Mouse (Mus musculus) left cerebral cortex, adult 9 months (tissue): ENCODE data around the gene Crybg3.
"Not testable (repeated sequence)": the region's sequence is repeated elsewhere in the genome, so short reads cannot be mapped to it uniquely, and the experiment has no call there.

Experiments
- DNase-seq, 2 experiments: peaks; one replicate each; pipeline ENCODE4 v3.0.0; 2022; ENCODE audit warnings: low spot score in 2 of 2

Gene Crybg3

DNA sequence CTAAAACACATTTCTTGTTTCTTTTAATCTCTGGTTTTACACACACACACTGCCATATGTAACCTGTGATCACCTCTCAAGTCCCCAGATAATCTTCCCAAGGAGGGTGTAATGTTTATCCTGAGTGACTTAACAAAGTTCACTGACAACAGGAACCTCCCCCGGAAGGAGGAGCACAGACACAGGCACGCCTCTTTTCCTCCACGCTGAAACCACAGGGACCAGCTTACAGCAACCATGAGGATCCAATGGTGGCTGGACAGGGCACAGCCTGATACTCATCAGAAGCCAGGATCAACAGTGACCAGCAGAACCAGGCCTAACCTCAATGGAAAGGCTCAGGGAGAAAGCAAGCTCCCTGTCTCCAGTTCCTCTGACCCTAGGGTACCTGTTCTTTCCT is 68.2 kb downstream of the Crybg3 start:
- no peak for DNase-seq

DNA sequence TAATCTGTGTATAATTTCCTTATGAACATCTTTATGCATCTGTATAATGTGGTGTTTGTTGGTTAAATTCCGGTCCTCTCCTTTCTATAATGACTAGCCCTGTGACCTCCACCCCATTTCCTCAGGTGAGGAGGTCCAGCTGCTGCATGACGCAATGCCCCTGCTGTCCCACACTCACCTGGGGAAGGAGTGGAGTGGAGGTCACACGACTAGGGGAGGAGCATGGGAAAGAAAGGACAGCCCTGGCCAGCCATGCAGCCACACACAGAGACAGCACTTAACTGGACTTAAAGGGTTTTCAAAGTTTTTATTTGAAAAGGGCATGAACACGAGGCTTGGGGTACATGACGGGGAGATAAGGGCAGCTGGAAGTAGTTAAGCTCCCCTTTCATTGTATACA is 69.5 kb downstream of the Crybg3 start:
- no peak for DNase-seq

DNA sequence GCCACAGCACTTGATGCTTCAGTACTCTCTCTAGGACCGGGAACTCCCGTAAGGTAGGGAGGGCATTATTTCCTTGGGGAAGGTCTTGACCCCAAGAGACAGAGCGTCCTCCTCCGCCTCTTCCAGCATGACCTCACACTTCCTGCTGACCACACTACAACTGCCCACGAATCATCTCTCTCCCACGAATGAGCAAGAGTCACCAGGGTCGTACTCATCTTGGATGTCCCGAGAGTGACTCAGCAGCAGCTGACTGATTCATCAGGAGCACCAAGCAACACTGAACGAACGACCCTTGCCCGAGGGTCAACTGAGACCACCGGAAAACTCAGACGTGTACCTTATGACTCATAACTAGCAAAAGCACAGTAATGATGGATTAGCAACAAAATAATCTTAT is 71.2 kb downstream of the Crybg3 start:
- DNase-seq: no peak

DNA sequence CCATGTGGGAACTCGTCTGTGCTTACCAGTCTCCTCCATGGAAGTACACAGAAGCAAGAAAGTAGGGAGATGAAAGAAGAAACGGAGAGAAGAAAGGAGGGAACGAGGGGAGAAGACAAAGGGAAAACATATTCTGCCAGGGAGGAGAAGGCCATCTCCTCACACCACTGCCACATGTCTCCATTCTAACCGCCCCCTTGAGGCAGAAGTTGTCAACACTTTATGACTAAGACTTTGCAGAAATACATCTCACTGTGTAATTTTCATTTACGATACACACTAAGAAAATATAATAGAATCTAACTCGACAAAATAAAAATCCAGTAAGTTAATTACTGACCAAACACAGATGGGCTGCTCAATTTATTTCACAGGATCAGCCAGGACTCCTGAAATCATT is 73.8 kb downstream of the Crybg3 start:
- no peak for DNase-seq

DNA sequence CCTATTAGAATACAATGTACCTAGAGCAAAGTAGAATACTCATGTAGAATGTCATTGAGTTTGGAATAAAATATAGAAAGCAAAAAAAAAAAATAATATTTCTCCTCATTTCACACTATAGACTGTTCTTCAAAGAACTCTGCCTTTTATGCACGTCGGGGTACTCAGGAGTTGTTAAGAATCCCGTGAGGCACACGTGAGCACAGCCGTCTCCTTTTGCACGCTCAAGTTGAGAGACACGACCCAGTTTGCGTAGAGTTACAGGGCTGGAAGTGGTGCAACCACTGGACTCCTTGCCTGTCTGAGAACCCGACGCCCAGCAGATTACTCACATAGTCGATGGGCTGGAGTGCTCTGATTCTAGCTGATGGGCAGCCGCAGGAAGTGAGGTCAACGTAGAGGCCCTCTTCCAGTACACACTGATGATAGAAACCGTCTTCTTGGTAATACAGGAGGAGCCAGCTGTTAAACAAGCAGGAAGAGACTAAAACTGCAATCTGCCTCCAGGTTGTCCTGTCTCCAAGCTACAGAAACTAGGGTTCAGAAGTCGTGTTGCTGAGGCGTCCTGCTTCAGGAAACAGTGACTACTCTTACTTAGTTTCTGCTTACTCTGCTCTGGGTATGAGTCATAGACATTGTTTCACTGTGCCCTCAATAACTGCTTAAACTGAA is 78.9 kb downstream of the Crybg3 start:
- DNase-seq: no peak

DNA sequence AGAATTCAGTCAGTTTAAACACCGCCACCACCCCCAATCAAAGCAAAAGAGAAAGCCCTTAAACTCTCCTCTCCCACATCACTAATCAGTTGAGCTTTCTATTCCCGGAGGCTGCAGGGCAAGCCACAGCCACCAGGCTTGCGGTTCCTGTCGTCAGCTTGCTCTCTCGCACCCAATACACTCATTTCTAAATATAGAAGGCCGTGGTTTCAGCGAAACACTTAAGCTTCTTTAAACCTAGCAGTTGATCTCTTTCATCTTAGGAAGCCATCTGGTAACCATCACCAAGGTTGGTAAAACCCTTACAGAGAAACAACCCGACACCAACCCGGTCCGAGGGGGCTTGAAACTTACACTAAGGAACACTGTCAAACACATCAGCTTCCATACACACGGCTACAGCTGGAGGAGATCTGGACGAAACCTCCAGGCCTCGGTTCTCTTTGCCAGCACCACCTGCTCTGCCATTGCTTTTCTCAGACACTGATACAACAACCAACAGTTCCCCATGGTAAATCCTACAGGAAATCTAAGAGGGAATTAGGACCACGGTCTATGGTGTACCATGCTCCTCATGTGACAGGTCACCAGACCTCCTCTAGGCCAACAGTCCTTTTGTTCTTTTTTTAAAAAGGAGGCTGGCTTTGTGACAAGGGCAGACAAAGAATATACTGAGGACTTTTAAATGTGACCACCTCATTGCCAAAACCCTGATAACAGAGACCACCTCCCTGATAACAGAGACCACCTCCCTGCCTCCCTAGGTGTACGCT is 83.1 kb downstream of the Crybg3 start:
- DNase-seq: peak in 1 of 2 experiments; percentile 4

DNA sequence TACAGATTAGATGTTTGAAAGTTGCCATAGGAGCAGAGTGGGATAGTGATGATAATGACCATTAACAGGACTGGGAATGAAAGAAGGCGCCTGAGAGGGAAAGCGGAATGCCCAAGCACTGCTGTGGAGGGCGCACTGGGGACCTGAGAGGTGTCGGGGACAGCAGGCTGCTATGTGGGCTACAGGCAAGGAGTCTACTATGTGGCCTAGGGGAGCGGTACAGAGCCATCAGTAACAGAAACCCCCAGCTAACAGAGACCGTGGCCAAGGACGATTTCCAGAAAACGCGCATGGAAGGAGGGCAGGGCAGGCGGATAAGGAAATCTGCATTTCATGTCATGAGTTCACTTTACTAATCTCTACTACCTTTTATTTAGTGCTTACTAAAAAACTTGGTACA is 83.8 kb downstream of the Crybg3 start:
- DNase-seq: no peak

DNA sequence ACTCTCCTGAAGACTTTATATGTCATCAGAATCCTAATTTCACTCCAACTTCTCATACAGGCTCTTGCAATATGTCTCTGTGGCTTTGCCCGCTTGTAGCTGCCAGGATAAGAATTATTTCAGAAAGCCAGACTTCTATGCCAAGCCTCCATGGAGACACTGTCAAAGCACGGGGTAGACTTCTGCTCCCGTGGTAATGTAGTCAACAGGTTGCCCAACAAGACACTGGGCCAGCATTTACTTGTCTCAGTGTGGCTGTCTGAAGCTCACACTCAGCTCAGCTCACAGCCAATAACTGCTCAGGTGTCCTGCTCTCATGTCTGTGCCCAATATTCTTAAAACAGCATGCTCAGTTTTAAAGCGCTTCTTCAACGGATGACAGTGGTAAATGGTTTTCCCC is 85.6 kb downstream of the Crybg3 start:
- no peak for DNase-seq

DNA sequence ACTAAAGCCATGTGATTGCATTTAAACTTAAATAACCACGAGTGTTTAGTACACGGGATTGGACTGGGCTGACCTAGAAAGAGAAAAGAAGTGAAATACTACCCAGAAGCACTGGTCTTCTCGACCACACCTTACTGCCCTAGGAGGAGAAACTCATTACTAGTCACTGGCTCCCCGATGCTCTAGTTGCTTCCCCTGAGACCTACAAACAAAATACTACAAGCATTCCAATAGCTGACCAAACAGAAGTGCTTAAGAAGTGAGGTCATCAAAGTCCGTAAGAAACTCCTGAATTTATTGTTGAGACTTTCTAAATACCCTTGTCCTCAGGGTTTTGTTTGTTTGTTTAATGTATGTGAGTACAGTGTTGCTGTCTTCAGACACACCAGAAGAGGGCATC is 90.9 kb downstream of the Crybg3 start:
- DNase-seq: no peak

DNA sequence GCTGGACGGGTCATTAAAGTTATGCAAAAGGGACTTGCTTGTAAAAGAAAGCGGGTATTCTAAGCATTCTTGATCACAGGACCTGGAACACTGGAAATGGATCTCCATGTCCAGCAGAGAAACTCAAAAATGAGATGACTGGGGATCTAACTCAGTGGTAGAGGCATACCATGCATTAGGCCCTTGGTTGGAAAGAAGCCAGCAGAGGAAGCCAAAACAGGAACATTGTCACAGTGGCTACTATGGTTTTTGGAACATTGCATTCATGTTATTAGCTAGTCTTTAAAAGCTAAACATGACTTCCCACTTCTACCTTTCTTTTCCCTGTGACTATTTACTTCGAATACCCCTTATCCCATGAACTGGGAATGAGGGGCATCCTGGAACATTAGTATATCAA is 101.6 kb downstream of the Crybg3 start:
- DNase-seq: no peak

DNA sequence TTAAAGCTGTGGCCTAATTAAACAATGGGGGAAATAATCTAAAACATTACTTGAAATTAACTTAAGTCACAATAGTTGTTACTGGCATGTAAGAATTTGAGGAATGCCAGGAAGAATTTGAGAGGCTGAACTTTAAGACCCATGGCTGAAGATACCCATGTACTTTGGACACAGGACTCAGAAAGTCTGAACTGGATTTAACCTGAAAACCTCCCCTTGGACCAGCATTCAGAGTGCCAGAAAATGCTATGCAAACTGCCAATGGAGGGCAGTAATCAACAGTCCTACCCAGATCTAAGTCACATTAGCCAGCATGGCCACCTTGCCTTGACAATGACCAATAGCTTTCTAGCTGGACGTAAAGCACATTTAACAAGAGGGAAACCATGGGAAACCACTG is 102.8 kb downstream of the Crybg3 start:
- DNase-seq: no peak

DNA sequence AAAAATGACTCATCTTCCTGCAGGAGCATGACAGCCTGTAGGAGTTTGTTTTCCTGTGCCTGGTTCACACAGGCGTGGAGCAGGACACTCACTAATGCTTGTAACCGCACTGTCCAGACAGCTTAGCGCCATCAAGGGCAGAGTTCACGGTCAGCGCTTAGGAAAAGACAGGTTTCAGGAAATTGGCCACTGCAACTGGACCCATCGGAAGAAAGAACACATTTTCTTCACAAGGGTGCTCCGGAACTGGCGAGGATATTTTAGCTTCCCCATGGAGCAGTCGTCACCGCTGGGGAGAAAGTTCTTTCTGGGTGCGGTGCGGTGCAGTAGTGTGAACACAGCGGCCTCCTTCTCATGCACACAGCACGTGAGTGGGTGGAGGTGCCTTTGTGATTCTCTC is 107.6 kb downstream of the Crybg3 start:
- DNase-seq: no peak

DNA sequence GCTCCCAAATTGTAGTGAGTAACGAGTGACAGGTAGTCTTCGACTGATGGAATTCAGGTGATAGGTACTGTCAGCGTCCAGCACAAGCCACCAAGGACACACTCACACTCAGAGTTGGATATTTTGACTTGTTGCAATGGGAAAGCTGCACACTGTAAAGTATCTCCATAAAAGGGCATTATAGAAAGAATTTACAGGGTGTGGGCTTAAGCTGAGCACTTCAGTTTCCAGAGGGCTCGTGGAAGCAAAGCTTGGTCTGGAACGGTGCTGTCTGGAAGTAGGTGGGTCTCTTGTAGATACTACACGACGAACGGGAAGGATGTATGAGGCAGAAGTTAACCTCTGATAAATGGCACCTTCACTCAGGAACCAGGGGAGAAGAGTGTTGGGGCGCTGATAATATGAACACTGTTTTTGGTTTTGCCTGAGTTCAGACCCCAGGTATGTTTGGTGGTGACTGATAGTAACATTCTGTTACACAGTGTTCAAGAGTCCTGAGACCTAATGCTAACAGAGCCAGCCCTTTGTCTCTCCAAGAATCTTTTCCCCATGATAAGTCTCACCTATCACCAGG is 112.7 kb downstream of the Crybg3 start:
- DNase-seq: no peak

DNA sequence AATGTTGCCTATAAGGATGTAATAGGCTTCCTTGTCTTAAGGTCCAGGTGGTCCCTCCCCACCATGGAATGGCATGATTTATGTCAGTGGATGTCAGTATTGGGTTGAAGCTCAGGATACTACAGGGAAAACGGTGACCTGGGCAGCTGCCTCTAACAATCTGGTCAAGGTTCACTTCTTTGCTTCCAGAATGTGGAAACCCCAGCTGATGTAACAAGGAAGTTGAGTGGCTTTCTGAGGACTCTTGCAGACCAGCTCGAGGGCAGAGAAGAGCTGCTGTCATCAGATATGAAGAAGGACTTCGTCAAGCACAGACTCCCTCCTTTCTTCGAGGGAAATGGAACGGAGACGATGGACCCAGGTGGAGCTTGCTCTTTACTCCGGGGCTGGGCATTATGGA is 113.5 kb downstream of the Crybg3 start:
- no peak for DNase-seq

DNA sequence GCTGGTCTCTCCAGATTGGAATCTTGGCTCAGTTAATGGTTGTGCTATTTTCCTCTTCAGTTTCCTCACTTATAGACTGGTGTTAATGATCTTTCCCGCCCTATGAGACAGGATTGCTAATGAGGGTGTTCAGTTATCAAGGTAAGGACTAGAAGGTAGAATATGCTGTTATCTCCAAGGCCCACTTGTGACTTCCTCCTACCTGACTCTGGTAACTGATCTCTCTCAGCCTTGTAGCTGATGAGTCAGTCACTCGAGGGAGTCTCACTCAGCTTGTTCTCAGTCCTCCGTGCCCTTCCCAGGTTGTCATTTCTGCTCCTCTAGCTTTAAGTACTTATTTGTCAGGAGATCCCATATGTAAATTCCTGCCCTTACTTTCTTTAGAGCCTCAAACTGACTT is 122.8 kb downstream of the Crybg3 start:
- no peak for DNase-seq

DNA sequence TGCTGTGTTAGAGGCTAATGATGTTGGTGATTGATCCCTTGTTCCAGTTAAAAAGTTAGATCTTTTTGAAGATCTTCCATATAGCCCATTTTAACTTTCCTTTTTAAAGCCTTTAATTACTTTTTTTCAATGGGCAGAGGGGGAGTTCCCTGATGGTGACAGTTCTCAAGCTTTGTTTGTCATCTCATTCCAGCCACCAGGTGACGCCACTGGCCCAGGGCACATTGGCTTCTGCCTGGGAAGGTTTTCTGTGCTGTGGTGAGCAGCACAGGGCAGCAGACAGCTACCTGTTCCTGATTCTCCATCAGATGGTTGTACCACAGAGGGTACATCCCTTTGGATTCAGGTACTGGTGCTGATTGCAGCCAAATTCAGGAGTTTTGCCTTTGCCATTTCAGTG is 126.0 kb downstream of the Crybg3 start:
- DNase-seq: peak in 1 of 2 experiments; percentile 58

DNA sequence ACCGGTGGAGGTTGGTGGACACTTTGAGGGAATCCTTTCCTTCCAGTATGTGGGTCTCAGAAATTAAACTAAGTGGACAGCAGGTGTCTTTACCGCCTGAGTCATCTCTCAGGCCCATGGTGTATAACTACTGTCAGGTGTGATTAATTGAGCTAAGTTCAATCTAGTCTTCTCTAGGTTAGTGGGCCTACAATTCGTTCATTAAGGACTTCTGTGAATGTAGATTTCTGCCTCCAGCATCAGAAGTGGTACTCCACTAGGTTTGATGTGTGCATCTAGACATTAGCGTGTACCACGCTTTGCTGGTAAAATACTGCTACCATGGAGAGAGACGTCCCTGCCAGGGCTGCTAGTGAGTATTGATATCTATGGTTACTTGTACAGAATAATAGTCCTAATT is 128.2 kb downstream of the Crybg3 start:
- no peak for DNase-seq

DNA sequence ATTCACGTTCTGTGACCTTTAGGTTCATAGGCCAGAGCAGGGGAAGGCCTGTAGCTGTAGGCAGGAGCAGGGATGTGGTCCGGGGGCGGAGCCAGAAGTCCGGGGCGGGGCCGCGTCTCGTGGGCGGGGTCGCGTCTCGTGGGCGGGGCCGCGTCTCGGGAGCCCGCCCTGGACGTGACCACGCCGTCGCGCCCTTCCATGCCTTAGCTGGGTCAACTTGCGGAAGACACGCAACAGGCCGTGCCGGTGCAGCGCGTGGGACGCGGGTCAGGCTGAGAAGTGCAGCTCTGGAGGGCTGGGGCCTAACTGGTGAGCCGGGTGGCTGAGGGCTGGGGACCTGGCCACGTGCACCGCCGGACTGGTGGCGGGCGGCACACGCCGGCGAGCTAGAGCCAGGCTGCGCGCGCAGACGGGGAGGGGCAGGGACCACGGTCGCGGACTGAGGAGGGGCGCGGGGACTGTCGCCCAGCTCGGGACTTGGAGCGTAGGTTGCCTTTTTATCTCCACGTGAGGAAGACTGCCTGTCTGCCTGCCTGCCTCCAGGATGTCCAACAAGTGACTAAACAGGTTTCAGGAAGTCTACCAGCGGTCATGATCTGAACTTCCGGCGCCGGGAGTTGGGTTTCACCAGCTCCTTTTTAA is 129.0 kb downstream of the Crybg3 start, which contains the start of gene Riox2:
Riox2 (plus strand) TSS at position 139 of the 642 bp plus-strand sequence.
- peak; percentile 20 to 65 for DNase-seq

DNA sequence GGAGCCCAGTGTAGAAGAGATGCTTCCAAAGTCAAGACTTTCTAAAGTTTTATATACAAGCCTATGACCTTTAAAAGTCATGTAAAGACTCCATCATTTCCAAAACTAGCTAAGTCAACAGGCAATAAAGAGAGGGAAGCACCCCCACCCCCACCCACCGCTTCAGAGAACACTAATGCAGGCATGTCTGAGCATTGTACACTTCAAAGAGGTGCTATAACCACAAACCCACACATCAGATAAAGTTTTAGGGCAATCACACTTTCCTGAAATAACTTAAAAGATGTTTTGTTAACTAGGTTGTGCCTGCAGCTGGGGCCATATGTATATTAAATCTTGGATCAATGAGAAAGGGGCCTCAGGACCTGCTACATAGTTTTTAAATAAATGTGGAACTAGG is 130.9 kb downstream of the Crybg3 start:
- DNase-seq: no peak

DNA sequence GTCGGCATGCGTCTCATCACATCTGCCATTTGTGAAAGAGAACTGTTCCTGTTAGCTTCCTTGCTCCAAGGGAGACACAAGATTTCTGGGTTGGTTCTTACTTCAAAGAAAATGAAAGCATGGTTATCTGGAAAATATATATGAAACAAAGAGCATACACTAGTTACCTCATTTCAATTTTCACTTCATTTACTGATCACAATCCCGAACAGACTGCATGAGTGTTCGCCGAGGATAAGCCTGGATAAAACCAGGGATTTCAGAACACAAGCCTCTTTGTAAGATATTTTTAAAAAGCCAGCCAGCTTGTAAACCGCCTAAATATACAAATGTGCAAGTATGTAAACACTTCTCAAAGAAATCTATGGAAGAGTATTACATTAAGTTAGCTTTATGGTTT is 136.8 kb downstream of the Crybg3 start:
- no peak for DNase-seq

DNA sequence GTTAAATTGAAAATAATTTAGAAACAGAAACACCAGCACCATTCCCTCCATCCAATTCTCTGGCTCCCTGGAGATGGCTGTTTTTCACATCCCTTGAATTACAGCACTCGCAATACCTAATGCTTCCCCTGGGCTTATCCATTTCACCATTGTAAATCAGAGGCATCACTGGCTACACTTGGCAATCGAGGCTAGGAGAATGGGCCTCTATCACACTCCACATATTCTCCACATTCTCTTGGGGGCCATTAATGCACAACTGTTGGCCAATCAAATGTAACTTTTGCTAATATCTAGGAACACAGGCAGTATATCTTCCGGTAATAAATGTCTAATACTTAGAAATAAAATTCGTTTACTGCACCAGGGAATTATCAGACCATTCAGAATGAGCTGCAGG is 137.2 kb downstream of the Crybg3 start:
- DNase-seq: no peak

DNA sequence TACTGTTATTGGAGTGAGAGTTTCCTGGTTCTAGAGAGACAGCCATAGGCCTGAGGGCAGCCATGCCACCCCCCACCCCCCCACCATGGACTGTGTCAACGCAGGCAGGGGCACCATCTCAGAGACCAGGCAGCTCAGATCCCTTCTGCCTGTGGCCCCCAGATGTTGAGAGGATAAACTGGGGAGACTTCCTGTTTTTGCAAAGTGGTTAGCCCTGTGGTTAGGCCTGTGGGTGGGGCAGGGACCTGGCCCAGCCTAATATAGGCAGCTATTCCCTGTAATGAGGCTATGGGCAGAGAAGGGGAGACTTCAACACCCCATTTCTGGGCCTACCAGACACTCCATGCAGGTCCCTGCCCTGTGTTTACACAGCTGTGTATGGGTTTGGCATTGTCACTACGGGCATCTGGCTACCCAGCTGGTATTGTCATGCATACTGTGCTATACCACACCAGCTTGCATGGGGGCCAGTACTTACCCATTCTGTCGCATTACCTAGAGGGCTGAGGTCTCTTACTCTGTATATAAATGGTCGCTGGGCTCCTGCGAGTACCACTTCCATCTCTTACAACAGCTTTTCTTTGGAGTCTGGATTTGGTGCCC is 141.4 kb downstream of the Crybg3 start:
- not testable (repeated sequence) for DNase-seq
